Mouse (Mus musculus) subcutaneous adipose tissue, adult 2 months (tissue): ENCODE measurements around the gene Lrrc56. TPM values are rescaled to one million over a fixed set of nuclear protein-coding genes. Genes with fewer than 3 reads are reported as not detected.

Experiments used
- polyA plus RNA-seq: library from polyadenylated mRNA; depleted of rRNA; stranded (reverse); fragments of >200 nt; gene quantifications from 2 replicates; pipeline ENCODE4 v1.2.3, GENCODE M21; 2012; ENCODE audit warnings: low replicate concordance; rRNA removed

The Lrrc56 gene
- polyA plus RNA-seq, result 6.6 and 7.6 TPM in 2 replicates

GRCm38 (mm10) chr7:141193948-141194347 lies at the start of gene Lrrc56, which contains the start of gene Hras:
Gene Lrrc56, plus strand, starts transcription at chr7:141194157.
Gene Hras, minus strand, starts transcription at chr7:141194005.

GRCm38 (mm10) chr7:141172116-141173006 lies 21.6 kb upstream of the Lrrc56 start, which contains the start of gene Rnh1:
Gene Rnh1, minus strand, starts transcription at chr7:141172857.

GRCm38 (mm10) chr7:141213605-141214235 lies 19.8 kb downstream of the Lrrc56 start, which contains the start of gene Lmntd2:
Gene Lmntd2, minus strand, starts transcription at chr7:141214080.

GRCm38 (mm10) chr7:141215101-141215879 lies 21.3 kb downstream of the Lrrc56 start, which contains the start of gene Rassf7:
Gene Rassf7, plus strand, starts transcription at chr7:141215860.

DNA sequence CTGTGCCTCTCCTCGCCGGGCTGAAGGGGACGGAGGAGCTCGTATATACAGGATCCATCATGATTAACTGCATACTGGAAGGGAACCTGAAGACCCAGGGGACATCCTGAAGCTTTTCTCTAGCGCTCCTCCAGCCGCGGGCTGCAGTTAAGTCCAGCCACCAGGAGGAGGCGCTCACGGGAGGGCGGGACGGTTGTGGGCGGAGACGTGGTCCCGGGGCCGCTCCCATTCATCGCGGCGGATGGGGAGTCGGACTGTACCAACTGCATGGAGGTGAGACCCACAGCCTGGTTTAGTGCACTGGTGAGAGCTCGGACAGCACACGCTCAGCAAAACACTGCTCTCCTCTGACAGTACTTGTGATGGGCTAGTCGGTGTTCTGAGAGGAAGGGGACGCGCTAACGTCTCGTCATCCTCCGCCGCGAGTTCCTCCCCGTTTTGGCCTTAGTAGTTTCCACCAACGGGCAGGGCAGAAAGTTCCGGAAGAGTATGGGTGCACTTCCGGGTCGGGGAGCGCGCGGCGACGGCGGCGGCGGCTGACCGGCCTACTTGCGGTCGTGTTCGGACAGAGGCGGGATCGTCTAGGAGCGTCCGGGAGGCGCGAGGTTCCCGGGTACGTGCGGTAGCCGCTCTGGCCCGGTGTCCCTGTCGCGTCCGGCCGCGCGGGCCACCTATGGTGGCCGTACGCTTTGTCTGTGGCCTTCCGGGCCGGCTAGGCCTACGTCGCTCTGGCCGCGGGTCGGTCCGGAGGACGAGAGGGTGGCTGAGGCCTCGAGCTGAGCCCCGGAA lies 34.5 kb downstream of the Lrrc56 start, which contains the start of gene Phrf1:
Gene Phrf1, plus strand, starts transcription at position 506 of the 789 bp plus-strand sequence.

Other genes with a start within 250 kb of the Lrrc56 start
- gene Ifitm5, start 243.9 kb upstream of the Lrrc56 start, polyA plus RNA-seq, result 2.9 and 7.4 TPM in 2 replicates
- gene Gm45717, start 238.2 kb upstream of the Lrrc56 start, polyA plus RNA-seq, result 0.78 TPM in 1 of 2 replicates, not detected in the other
- gene Ifitm2, start 238.2 kb upstream of the Lrrc56 start, polyA plus RNA-seq, result 1,434 and 1,895 TPM in 2 replicates
- 36.0 and 1,392 TPM in 2 replicates for gene Ifitm1, start 226.9 kb upstream of the Lrrc56 start, polyA plus RNA-seq
- 721 and 1,416 TPM in 2 replicates for gene Ifitm3, start 183.4 kb upstream of the Lrrc56 start, polyA plus RNA-seq
- gene Ifitm6, start 176.2 kb upstream of the Lrrc56 start, polyA plus RNA-seq, result 17.2 and 25.7 TPM in 2 replicates
- gene Gm17387, start 165.0 kb upstream of the Lrrc56 start, polyA plus RNA-seq, result not detected in 2 replicates
- gene B4galnt4, start 133.1 kb upstream of the Lrrc56 start, polyA plus RNA-seq, result 0.26 and 5.6 TPM in 2 replicates
- gene Pkp3, start 115.9 kb upstream of the Lrrc56 start, polyA plus RNA-seq, result 1.7 and 14.7 TPM in 2 replicates
- 21.2 and 25.3 TPM in 2 replicates for gene Sigirr, start 93.6 kb upstream of the Lrrc56 start, polyA plus RNA-seq
- gene Ano9, start 76.4 kb upstream of the Lrrc56 start, polyA plus RNA-seq, result 0.20 and 11.9 TPM in 2 replicates
- 44.6 and 49.3 TPM in 2 replicates for gene Ptdss2, start 71.8 kb upstream of the Lrrc56 start, polyA plus RNA-seq
- 139 and 202 TPM in 2 replicates for gene Rnh1, start 21.3 kb upstream of the Lrrc56 start, polyA plus RNA-seq
- 82.4 and 82.9 TPM in 2 replicates for gene Hras, start 152 bp upstream of the Lrrc56 start, polyA plus RNA-seq
- 0.26 and 3.7 TPM in 2 replicates for gene Lmntd2, start 19.9 kb downstream of the Lrrc56 start, polyA plus RNA-seq
- 8.8 and 33.1 TPM in 2 replicates for gene Rassf7, start 21.7 kb downstream of the Lrrc56 start, polyA plus RNA-seq
- gene Phrf1, start 34.6 kb downstream of the Lrrc56 start, polyA plus RNA-seq, result 16.5 and 28.7 TPM in 2 replicates
- gene Irf7, start 72.3 kb downstream of the Lrrc56 start, polyA plus RNA-seq, result 72.7 and 97.5 TPM in 2 replicates
- gene Cdhr5, start 82.6 kb downstream of the Lrrc56 start, polyA plus RNA-seq, result 0.13 and 0.35 TPM in 2 replicates
- 1.4 and 1.8 TPM in 2 replicates for gene Sct, start 85.0 kb downstream of the Lrrc56 start, polyA plus RNA-seq
- 0.09 TPM in 1 of 2 replicates, not detected in the other for gene Drd4, start 97.8 kb downstream of the Lrrc56 start, polyA plus RNA-seq
- gene Deaf1, start 133.5 kb downstream of the Lrrc56 start, polyA plus RNA-seq, result 19.0 and 35.2 TPM in 2 replicates
- 58.4 and 71.0 TPM in 2 replicates for gene Tmem80, start 133.6 kb downstream of the Lrrc56 start, polyA plus RNA-seq
- 20.1 and 30.8 TPM in 2 replicates for gene Eps8l2, start 144.7 kb downstream of the Lrrc56 start, polyA plus RNA-seq
- 446 and 750 TPM in 2 replicates for gene Taldo1, start 198.0 kb downstream of the Lrrc56 start, polyA plus RNA-seq
- gene Gatd1, start 220.0 kb downstream of the Lrrc56 start, polyA plus RNA-seq, result 59.5 and 84.7 TPM in 2 replicates
- 0.97 and 1.7 TPM in 2 replicates for gene Cend1, start 235.3 kb downstream of the Lrrc56 start, polyA plus RNA-seq
- gene Slc25a22, start 243.7 kb downstream of the Lrrc56 start, polyA plus RNA-seq, result 134 and 159 TPM in 2 replicates
- gene Pidd1, start 249.9 kb downstream of the Lrrc56 start, polyA plus RNA-seq, result 9.8 and 14.5 TPM in 2 replicates